Mouse (Mus musculus): ENCODE results near the gene Tubgcp4.

DNA sequence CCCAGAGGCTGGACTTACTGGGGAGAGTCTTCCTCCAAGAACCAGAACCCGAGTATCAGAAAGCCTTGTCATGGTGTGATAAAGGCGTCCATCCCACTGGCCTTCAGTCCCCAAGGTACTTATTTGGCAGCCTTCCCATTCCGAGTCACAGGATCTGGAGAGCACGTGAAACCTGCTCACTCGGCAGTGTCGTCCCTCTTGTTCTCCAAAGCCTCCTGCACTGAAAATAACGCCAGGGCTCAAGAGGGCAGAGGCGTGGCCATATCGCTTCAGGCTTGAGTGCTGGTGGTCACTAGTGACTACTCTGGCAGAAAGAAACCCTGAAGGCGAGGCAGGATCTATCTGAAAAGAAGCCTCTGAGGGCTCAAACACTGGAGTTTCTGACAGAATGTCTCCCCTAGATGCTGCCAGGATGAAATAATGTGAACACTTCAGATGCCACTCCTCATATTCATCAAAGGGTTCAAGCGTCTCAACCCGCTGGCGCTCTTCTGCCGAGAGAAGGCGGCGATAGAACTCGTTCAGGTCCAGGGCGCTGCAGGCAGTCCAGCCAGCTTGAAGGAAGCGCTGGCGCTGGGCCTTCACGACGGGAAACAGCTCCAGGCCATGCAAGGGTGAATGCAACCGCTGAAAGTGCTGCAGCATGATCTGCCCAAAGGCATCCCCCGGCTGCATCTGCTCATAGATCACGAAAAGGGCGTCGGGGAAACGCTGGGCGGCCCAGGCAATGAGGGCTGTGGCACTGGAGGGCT, 31.0 kb upstream of the Tubgcp4 start:
- no peak for TF ChIP-seq POLR2A (IDR thresholded peaks at IDR 0.05; ENCODE audit: low read depth, low read length)
- TF ChIP-seq CTCF (IDR thresholded peaks at IDR 0.05; ENCODE audit: extremely low read depth, insufficient read depth, insufficient read length, insufficient replicate concordance), result no peak
